In genomic region chr9:65695646-65696045, GRCm38 (mm10) we compare ENCODE assay signal across 9 mouse cellular contexts. TPM values are rescaled to one million over a fixed set of nuclear protein-coding genes. Genes with fewer than 3 reads are reported as not detected.
DNase-seq lines count a peak whose midpoint lies in the region; ATAC-seq lines count a peak whose summit lies in the region.
"Had no signal": no experiment of that assay in that cellular context is flagged by ENCODE, and none has a peak within 500 bp of the region (broad histone marks: within the 10 kb centered on the region; RNA-seq: fewer than 3 reads in every experiment).

No protein-coding gene starts in this region.

- 78% methylated on average over 3 of the region's 3 CpGs for WGBS in neural tube, embryonic 13.5 days
- 34% methylated on average over 3 of the region's 3 CpGs for WGBS in heart, embryonic 15.5 days

- H3K27me3 ChIP-seq in neural tube, embryonic 13.5 days = no peaks in the 10 kb centered on the region
- H3K27me3 ChIP-seq in heart, embryonic 15.5 days = no peaks in the 10 kb centered on the region
- H3K27me3 ChIP-seq: midbrain, embryonic 12.5 days had no signal

- peak; percentile 58 for DNase-seq in adrenal gland, adult 2 months
- DNase-seq in adrenal gland, postnatal 4 days (ENCODE audit: low spot score in 2 of 2) = no peak
- no peak for DNase-seq in neural tube, embryonic 10.5 days (ENCODE audit: extremely low spot score, low spot score)
- DNase-seq in left cerebral cortex, adult 18-20 months (ENCODE audit: low spot score in 2 of 2) = peak; percentile 50 to 56
- peak; percentile 44 to 59 for DNase-seq in right cerebral cortex, postnatal 36 days (ENCODE audit: low spot score in 2 of 2)
- DNase-seq in thymus, postnatal 14 days = no peak

- no peaks in the 10 kb centered on the region for H3K9me3 ChIP-seq in neural tube, embryonic 13.5 days
- H3K9me3 ChIP-seq in heart, embryonic 15.5 days (replicated peaks) = no peaks in the 10 kb centered on the region
- H3K9me3 ChIP-seq: midbrain, embryonic 12.5 days had no signal

- no peak for ATAC-seq in neural tube, embryonic 13.5 days (ENCODE audit: low read depth)
- ATAC-seq in heart, embryonic 15.5 days (replicated peaks; ENCODE audit: insufficient number of reproducible peaks, insufficient read depth, low FRiP score, low read depth) = no peak

- peaks cover 46% of the 10 kb centered on the region for H3K4me1 ChIP-seq in neural tube, embryonic 13.5 days (replicated peaks)
- H3K4me1 ChIP-seq in heart, embryonic 15.5 days (replicated peaks) = peaks cover 30% of the 10 kb centered on the region

- peaks cover 86% of the 10 kb centered on the region for H3K36me3 ChIP-seq in neural tube, embryonic 13.5 days
- peaks cover 65% of the 10 kb centered on the region for H3K36me3 ChIP-seq in heart, embryonic 15.5 days

- no peak overlapping the region for H3K4me2 ChIP-seq in neural tube, embryonic 13.5 days
- H3K4me2 ChIP-seq in heart, embryonic 15.5 days = no peak overlapping the region
- H3K4me2 ChIP-seq: midbrain, embryonic 12.5 days had no signal

- H3K27ac ChIP-seq in neural tube, embryonic 13.5 days (replicated peaks) = peak overlapping the region; percentile 25; the same call in 1 of the 2 replicates
- H3K27ac ChIP-seq in heart, embryonic 15.5 days = peak overlapping the region; percentile 68
- H3K27ac ChIP-seq: midbrain, embryonic 12.5 days had no signal

- no peak overlapping the region for H3K9ac ChIP-seq in neural tube, embryonic 13.5 days
- H3K9ac ChIP-seq in heart, embryonic 15.5 days = no peak overlapping the region
- H3K9ac ChIP-seq: midbrain, embryonic 12.5 days had no signal

- no peak overlapping the region for H3K4me3 ChIP-seq in neural tube, embryonic 13.5 days
- no peak overlapping the region for H3K4me3 ChIP-seq in heart, embryonic 15.5 days
- H3K4me3 ChIP-seq: midbrain, embryonic 12.5 days had no signal

RNA-seq across cellular contexts. Expression of gene Oaz2, which starts 27.8 kb away (rescaled TPM):
- total RNA-seq in adrenal gland, adult 2 months (2021) = 100 to 1,000 TPM; 101 to 156 TPM
- 172 and 201 TPM in 2 replicates for polyA plus RNA-seq in adrenal gland, adult 2 months (2012; rRNA removed)
- 100 to 1,000 TPM; 173 to 180 TPM for total RNA-seq in adrenal gland, postnatal 4 days (2021)
- polyA plus RNA-seq in neural tube, embryonic 13.5 days (2015; fragmentation: Nextera tagmentation; extraction: Ambion mirVana) = 381 and 389 TPM in 2 replicates
- polyA plus RNA-seq in heart, embryonic 15.5 days (2015; fragmentation: Nextera tagmentation; extraction: Ambion mirVana) = 258 and 293 TPM in 2 replicates
- total RNA-seq in left cerebral cortex, adult 18-20 months (2021) = 100 to 1,000 TPM; 241 to 243 TPM

Comparison
In these comparisons a context has a peak if more than half of its experiments do, and no peak if none do; other contexts are left out.
1. DNase-seq: peak in adrenal gland, adult 2 months (single experiment), left cerebral cortex, adult 18-20 months (2 of 2) and right cerebral cortex, postnatal 36 days (2 of 2); none in adrenal gland, postnatal 4 days (0 of 2), neural tube, embryonic 10.5 days (single experiment) and thymus, postnatal 14 days (single experiment).